Mouse (Mus musculus) heart, embryonic 11.5 days (tissue): ENCODE measurements at regions not wholly inside any gene's neighbourhood (a gene's known extent, or its start where the extent isn't known, plus 50 kb on each side); places are given as distances from the start of the nearest gene placed in this dataset.

Experiments
- ATAC-seq: fragments of 200-750 bp; cut with Nextera tagmentation; replicated peaks from 2 replicates; pipeline ENCODE4 v1.8.0; 2017; ENCODE audit warnings: moderate library complexity; ENCODE audit not compliant: insufficient number of reproducible peaks, low FRiP score, low TSS enrichment
- H3K27ac ChIP-seq: fragments of 300-500 bp; sonication (generic); 2 replicates; pipeline ENCODE4 v1.5.1; 2014; ENCODE audit warnings: mild to moderate bottlenecking, low read depth, low read length
- H3K27me3 ChIP-seq: fragments of 300-500 bp; sonication (generic); 2 replicates; pipeline ENCODE4 v1.6.1; 2014; ENCODE audit warnings: mild to moderate bottlenecking, low read length, mixed read lengths; ENCODE audit not compliant: control insufficient read depth, insufficient read depth
- H3K36me3 ChIP-seq: fragments of 300-500 bp; sonication (generic); 2 replicates; pipeline ENCODE4 v1.6.1; 2014; ENCODE audit warnings: mild to moderate bottlenecking, low read length, moderate library complexity, mixed read lengths; ENCODE audit not compliant: control insufficient read depth, insufficient read depth
- H3K4me1 ChIP-seq: fragments of 300-500 bp; sonication (generic); 2 replicates; pipeline ENCODE4 v1.6.1; 2014; ENCODE audit warnings: low read length; ENCODE audit not compliant: control insufficient read depth, insufficient read depth
- H3K4me2 ChIP-seq: fragments of 300-500 bp; sonication (generic); 2 replicates; pipeline ENCODE4 v1.6.1; 2014; ENCODE audit warnings: mild to moderate bottlenecking, moderate library complexity
- H3K4me3 ChIP-seq: fragments of 300-500 bp; sonication (generic); 2 replicates; pipeline ENCODE4 v1.5.1; 2014; ENCODE audit warnings: low read depth, low read length
- H3K9ac ChIP-seq: fragments of 300-500 bp; sonication (generic); 2 replicates; pipeline ENCODE4 v1.6.1; 2014; ENCODE audit warnings: mild to moderate bottlenecking, low read depth, low read length, moderate library complexity
- H3K9me3 ChIP-seq: fragments of 300-500 bp; sonication (generic); replicated peaks from 2 replicates; pipeline ENCODE4 v1.6.1; 2016; ENCODE audit warnings: low read length; ENCODE audit not compliant: control insufficient read depth
- WGBS: fragments of 180-500 bp; shearing (Covaris S2); extraction: QIAGEN DNeasy Blood & Tissue Kit; methylation state at CpG from one replicate; pipeline ENCODE4 v1.1.7; 2014; ENCODE audit not compliant: insufficient replicate concordance; 5-methylcytosine and 5-hydroxymethylcytosine counted together

GRCm38 (mm10) chr13:118513961-118514360 is 126.9 kb upstream of the Mrps30 start:
- Histone ChIP-seq H3K27ac (no peak overlapping the region), H3K27me3 (no peaks in the 10 kb centered on the region), H3K36me3 (no peaks in the 10 kb centered on the region), H3K4me3 (no peak overlapping the region), H3K4me2 (no peak overlapping the region), H3K9me3 (no peaks in the 10 kb centered on the region), H3K9ac (no peak overlapping the region), H3K4me1 (no peaks in the 10 kb centered on the region)
- WGBS: 83% methylated on average over 2 of the region's 2 CpGs
- ATAC-seq: no peak

DNA sequence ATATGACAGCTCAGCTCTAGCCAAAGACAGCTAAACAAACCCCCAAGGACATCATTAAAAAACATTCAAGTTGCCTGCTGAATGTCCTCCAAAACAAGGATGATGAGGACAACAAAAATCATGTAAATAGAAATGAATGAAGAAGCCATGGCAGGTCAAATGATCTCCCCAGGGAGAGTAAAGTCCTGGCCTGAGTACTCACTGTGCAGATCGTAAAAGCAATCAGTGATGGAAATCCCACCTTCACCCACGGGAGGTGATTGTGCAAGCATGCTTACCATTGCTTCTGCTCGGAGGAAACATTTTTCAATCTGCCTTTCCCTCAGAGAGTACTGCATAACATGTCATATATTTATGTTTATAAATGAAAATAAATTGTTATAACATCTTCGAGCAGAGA is 119.1 kb upstream of the Mrps30 start:
- Histone ChIP-seq H3K4me1 (no peaks in the 10 kb centered on the region), H3K27ac (no peak overlapping the region), H3K4me3 (no peak overlapping the region), H3K9me3 (no peaks in the 10 kb centered on the region), H3K36me3 (no peaks in the 10 kb centered on the region), H3K4me2 (no peak overlapping the region), H3K9ac (no peak overlapping the region), H3K27me3 (no peaks in the 10 kb centered on the region)
- 82% methylated on average over 4 of the region's 4 CpGs for WGBS
- ATAC-seq: no peak

GRCm38 (mm10) chr13:118490610-118491009 is 103.6 kb upstream of the Mrps30 start:
- no peaks in the 10 kb centered on the region for H3K36me3 ChIP-seq
- no peak overlapping the region for H3K4me2 ChIP-seq
- no peaks in the 10 kb centered on the region for H3K27me3 ChIP-seq
- ATAC-seq: 0 out of 2 replicates have a peak, but pooled peaks have one; percentile 4
- WGBS: 22% methylated on average over 3 of the region's 3 CpGs
- H3K9me3 ChIP-seq: no peaks in the 10 kb centered on the region
- no peak overlapping the region for H3K27ac ChIP-seq
- no peak overlapping the region for H3K9ac ChIP-seq
- peaks cover 5% of the 10 kb centered on the region; the same call in 1 of the 2 replicates for H3K4me1 ChIP-seq
- no peak overlapping the region for H3K4me3 ChIP-seq

GRCm38 (mm10) chr13:118483031-118483430 is 96.0 kb upstream of the Mrps30 start:
- H3K4me2 ChIP-seq: peak overlapping the region; percentile 24
- no peaks in the 10 kb centered on the region for H3K9me3 ChIP-seq
- no peak for ATAC-seq
- H3K9ac ChIP-seq: no peak overlapping the region
- no peak overlapping the region for H3K4me3 ChIP-seq
- H3K4me1 ChIP-seq: peaks cover 4% of the 10 kb centered on the region; the same call in 1 of the 2 replicates
- no peaks in the 10 kb centered on the region for H3K36me3 ChIP-seq
- no peak overlapping the region for H3K27ac ChIP-seq
- no peaks in the 10 kb centered on the region for H3K27me3 ChIP-seq
- WGBS: 20% methylated on average over 8 of the region's 8 CpGs

DNA sequence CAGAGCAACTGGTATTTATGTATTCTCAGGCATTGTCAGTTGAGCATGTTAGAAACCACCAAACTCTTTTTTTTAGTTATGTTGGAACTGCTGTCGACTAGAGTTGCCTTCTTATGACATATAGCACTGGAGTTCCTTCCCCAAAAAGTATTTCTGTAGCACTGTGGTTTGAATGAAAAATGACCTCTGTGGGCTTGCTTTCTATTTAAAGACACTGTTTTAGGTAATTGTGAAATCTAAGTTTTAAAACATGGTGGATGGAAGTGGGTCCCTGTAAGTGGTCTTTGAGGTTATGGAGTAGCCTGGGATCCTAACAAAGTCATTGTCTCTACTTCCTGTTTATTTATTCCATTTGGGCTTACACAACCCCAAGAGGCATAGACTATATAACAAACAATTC is 93.2 kb upstream of the Mrps30 start:
- WGBS: 88% methylated on average over 1 of the region's 1 CpGs
- ATAC-seq: no peak
- no peak overlapping the region for H3K4me3 ChIP-seq

GRCm38 (mm10) chr13:118478487-118478886 is 91.4 kb upstream of the Mrps30 start:
- peaks cover 4% of the 10 kb centered on the region; the same call in 1 of the 2 replicates for H3K4me1 ChIP-seq
- H3K27ac ChIP-seq: no peak overlapping the region
- no peak overlapping the region for H3K9ac ChIP-seq

More for the DNA sequence above, 93.2 kb upstream of the Mrps30 start:
- Histone ChIP-seq H3K9me3 (no peaks in the 10 kb centered on the region), H3K4me1 (peaks cover 4% of the 10 kb centered on the region; the same call in 1 of the 2 replicates), H3K27ac (no peak overlapping the region), H3K36me3 (no peaks in the 10 kb centered on the region), H3K4me2 (no peak overlapping the region), H3K27me3 (no peaks in the 10 kb centered on the region), H3K9ac (no peak overlapping the region)

GRCm38 (mm10) chr13:118472578-118472977 is 85.5 kb upstream of the Mrps30 start:
- 48% methylated on average over 7 of the region's 7 CpGs for WGBS
- Histone ChIP-seq H3K4me2 (no peak overlapping the region), H3K36me3 (no peaks in the 10 kb centered on the region), H3K4me3 (no peak overlapping the region), H3K4me1 (no peaks in the 10 kb centered on the region), H3K27ac (no peak overlapping the region), H3K9ac (no peak overlapping the region), H3K27me3 (no peaks in the 10 kb centered on the region), H3K9me3 (no peaks in the 10 kb centered on the region)
- no peak; the same call in 1 of the 2 replicates for ATAC-seq

More at GRCm38 (mm10) chr13:118478487-118478886, 91.4 kb upstream of the Mrps30 start:
- no peak overlapping the region for H3K4me3 ChIP-seq
- no peak overlapping the region for H3K4me2 ChIP-seq
- no peaks in the 10 kb centered on the region for H3K9me3 ChIP-seq
- WGBS: 67% methylated on average over 1 of the region's 1 CpGs
- no peaks in the 10 kb centered on the region for H3K27me3 ChIP-seq
- no peaks in the 10 kb centered on the region for H3K36me3 ChIP-seq
- ATAC-seq: no peak

DNA sequence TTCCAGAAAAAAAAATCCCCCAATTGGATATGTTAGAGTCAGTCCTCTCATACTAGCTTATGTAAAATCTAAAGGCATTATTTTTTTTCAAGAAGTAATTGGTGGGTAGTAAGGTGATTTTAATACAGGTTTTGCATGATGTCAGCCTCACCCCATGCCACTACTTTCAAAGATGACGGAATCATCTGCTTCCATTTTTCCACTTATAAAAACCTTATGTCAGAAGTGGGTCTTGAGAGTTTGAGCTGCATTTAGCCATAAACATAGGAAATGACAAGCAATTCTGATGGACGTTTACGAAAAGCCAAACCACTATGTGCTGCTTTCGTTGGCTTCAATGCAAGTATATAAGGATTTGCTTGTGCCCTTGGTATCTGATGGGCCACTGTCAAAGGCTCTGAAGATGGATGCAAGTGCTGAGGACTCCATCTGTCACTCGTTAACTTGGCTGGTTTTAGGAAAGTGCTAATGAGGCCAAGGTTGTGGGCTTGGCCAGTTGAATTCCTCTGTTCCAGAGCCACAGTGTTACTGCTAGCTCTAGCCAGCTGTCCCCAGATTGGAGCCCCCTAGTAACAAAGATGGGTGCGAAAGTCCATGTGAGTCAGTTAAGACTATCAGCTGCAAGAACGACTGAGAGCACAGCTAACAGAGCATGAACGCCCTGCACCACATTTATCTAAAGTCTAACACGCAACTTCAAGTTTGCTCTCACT is 72.8 kb upstream of the Mrps30 start:
- 70% methylated on average over 9 of the region's 9 CpGs for WGBS
- no peaks in the 10 kb centered on the region for H3K9me3 ChIP-seq
- H3K4me2 ChIP-seq: no peak overlapping the region
- ATAC-seq: no peak
- no peak overlapping the region for H3K27ac ChIP-seq
- no peak overlapping the region for H3K9ac ChIP-seq
- no peaks in the 10 kb centered on the region for H3K36me3 ChIP-seq
- H3K4me3 ChIP-seq: no peak overlapping the region
- no peaks in the 10 kb centered on the region for H3K4me1 ChIP-seq
- no peaks in the 10 kb centered on the region for H3K27me3 ChIP-seq
